Mouse (Mus musculus): ENCODE results near the gene Mzt1.

Mzt1 gene

GRCm38 (mm10) chr14:99010224-99010919, 35.6 kb downstream of the Mzt1 start:
- peak; percentile 9 for DNase-seq

DNA sequence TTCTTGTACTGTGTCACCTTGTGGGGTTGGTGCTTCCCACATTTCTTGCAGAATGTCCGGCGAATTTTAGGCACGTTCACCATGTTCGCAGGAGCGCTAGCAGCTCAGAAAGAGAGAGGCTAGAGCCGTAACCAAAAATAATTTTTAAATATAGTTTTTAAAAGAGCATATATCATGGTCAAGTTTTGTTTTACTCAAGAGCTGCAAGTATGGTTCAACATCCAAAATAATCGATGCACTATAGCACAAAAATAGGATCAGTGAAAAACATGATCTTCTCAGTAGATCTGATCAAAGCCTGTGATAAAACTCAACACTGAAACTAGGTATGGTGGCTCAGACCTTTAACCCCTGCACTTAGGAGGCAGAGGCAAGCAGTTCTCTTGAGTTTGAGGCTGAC, 51.7 kb downstream of the Mzt1 start, which contains the start of gene Rpl36a-ps1:
TSS of gene Rpl36a-ps1 (minus strand) at position 101 of the 400 bp plus-strand sequence.
- no peak for DNase-seq

DNA sequence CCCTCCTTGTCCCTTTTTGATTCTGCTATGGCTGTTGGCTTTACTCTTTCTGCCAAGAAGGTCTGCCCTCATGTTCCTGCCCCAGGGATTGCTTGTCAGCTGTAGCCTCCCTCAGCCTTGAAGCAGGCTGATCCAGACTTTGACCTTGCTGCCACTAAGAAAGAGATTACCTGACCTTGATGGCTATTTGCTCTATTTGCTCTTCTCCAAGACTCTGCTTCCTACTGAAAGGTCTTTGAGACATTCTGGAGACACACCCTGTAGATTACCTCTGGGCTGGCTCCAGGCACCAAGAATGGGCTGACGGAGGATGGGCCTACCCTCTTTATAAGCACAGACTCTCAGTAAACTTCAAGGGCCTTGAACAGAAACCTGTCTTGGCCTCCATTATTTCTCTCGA, 53.5 kb downstream of the Mzt1 start:
- DNase-seq, result no peak

DNA sequence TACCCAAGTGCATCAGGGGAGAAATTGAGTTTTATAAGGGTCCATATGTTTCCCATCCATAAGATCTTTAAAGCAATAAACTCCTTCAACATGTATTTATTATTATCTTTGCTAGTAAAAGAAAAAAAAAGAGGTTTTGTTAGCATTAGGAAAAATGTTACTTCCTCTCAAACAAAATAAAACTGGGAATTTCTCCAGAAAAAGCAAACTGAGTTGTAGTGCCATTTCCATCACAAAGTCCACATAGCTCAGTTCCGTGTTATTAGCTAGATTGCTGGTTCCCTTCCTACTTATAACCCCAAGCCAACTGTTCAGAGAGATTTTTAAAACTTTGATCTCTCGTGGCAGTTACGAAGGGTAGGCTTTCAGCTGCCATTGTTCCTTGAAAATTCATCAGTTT, 55.3 kb downstream of the Mzt1 start:
- DNase-seq, result no peak

DNA sequence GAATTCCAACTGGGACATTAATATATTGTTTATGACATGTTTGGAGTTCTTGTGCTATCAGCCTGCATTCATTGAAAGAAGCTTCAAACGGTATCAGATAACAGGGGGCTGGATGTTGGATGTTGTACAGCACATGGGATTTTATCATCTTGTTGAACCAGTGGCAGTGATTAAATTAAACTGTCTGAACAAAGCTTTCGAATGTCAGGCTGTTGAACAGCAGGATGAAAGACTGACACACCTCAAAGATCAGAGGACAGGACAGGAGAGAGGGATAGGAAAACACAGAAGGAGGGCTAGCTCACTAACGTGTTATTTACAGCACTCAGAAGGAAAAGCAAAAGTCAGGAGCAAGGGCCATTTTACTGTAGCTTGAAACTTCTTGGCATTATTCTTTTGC, 56.1 kb downstream of the Mzt1 start:
- no peak for DNase-seq

All from kidney, adult 18-20 months (tissue).